Mouse (Mus musculus) bone marrow, adult 2 months (tissue): ENCODE data around the gene Xdh.

ENCODE experiments used
- CTCF ChIP-seq: fragments of 200-500 bp; IDR thresholded peaks from 2 replicates; pipeline ENCODE4 v1.5.1; 2011; ENCODE audit warnings: low read length, control low read depth; ENCODE audit not compliant: control insufficient read depth, insufficient read depth
- POLR2A ChIP-seq: fragments of 200-500 bp; IDR thresholded peaks from 2 replicates; pipeline ENCODE4 v1.6.1; 2011; ENCODE audit warnings: low read depth, mild to moderate bottlenecking, control low read depth, low read length, borderline replicate concordance; ENCODE audit not compliant: control insufficient read depth

GRCm38 (mm10) chr17:73962628-73963043 lies 12.6 kb upstream of the Xdh start:
- TF ChIP-seq POLR2A (no peak), CTCF (no peak)
